Mouse (Mus musculus): ENCODE measurements around the gene Cyb5rl. TPM values are rescaled to one million over a fixed set of nuclear protein-coding genes. Genes with fewer than 3 reads are reported as not detected.
A peak's percentile ranks its signal among the peaks of the same experiment; 100 is the strongest.
"Not testable (repeated sequence)": the region's sequence is repeated elsewhere in the genome, so short reads cannot be mapped to it uniquely, and the experiment has no call there.

Gene Cyb5rl
- polyA plus RNA-seq, 1 experiment from 2014 or later, result 5.3 TPM

DNA sequence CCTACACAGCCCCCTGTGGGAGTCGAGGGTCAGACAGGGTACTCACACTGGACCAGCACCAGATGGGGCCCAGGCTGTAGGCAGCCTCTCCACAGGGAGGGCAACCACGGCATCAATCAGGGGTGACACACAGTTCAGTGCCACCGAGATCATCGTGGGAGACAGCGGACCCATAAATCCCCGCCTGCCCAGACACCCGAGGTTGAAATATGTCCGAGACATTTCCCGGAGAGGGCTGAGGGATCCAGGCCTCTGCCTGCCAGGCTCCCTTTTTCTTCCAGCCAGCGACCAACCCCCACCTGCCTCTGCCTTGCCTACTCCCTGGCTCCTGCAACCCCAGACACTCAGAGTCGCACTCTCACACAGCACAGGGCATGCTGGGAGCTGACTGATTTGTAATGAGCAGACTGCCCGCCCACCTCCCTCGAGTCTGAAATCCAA, 41.5 kb downstream of the Cyb5rl start:
- Histone ChIP-seq H3K27me3 (ENCODE audit: insufficient read depth, low read length) (no peaks in the 10 kb centered on the region), H3K4me3 (ENCODE audit: low read depth, low read length) (no peak overlapping the region), H3K4me1 (ENCODE audit: insufficient read depth) (0 out of 2 replicates have a peak, but pooled peaks cover 3% of the 10 kb centered on the region), H3K27ac (ENCODE audit: low read depth) (0 out of 2 replicates have a peak overlapping the region, but pooled peaks have one; percentile 12), H3K4me2 (peak overlapping the region; percentile 25; the same call in 1 of the 2 replicates), H3K9me3 (ENCODE audit: low read depth, low read length) (no peaks in the 10 kb centered on the region), H3K36me3 (ENCODE audit: insufficient read depth) (no peaks in the 10 kb centered on the region), H3K9ac (peak overlapping the region; percentile 29; the same call in 1 of the 2 replicates)
- no peak for TF ChIP-seq CTCF (IDR thresholded peaks at IDR 0.05; ENCODE audit: low read depth)
- no peak for ATAC-seq (ENCODE audit: insufficient read depth)
- 27% methylated on average over 13 of the region's 13 CpGs for WGBS
- peak; percentile 31 for DNase-seq

DNA sequence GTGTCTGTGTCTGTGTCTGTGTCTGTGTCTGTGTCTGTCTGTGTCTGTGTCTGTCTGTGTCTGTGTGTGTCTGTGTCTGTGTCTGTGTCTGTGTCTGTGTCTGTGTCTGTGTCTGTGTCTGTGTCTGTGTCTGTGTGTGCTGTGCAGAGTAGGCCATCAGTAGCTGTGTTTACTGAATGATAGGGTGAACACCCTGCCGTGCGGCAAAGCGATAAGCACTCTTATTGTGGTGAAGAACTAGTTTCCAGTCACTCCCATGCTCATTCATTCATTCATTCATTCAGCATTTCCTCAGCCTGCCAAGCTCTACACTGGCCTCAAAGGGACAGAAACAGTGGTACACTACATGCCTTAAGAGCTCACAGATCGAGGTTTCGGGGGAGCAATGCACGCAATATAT, 42.4 kb downstream of the Cyb5rl start:
- not testable (repeated sequence) for H3K36me3 ChIP-seq (ENCODE audit: insufficient read depth); ATAC-seq (ENCODE audit: insufficient read depth); H3K27ac ChIP-seq (ENCODE audit: low read depth); H3K9me3 ChIP-seq (ENCODE audit: low read depth, low read length); DNase-seq; H3K4me1 ChIP-seq (ENCODE audit: insufficient read depth); H3K4me2 ChIP-seq; H3K4me3 ChIP-seq (ENCODE audit: low read depth, low read length); H3K9ac ChIP-seq; H3K27me3 ChIP-seq (ENCODE audit: insufficient read depth, low read length)
- 88% methylated on average over 6 of the region's 6 CpGs for WGBS

DNA sequence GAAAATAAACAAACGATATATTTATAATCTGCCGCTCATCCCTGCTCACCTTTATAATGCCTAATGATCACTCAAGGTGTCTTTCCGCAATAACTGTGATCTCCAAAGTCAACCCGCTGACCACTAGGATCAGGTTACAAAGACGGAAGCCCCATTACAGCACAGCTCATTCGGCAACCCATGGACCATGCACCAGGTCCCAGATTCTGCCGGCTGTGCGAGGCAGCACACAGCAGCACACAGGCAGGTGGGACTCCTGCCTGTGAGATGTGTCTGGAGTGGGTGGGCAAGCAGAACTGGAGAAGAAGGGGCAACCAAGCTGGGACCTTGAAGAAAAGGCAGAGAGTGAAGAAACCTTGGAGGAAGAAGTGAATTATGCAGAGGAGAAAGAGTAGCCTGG, 47.5 kb downstream of the Cyb5rl start:
- no peak overlapping the region for H3K4me3 ChIP-seq (ENCODE audit: low read depth, low read length)
- peaks cover 2% of the 10 kb centered on the region; the same call in 1 of the 2 replicates for H3K4me1 ChIP-seq (ENCODE audit: insufficient read depth)
- no peak overlapping the region for H3K9ac ChIP-seq
- no peak overlapping the region for H3K27ac ChIP-seq (ENCODE audit: low read depth)
- H3K9me3 ChIP-seq (ENCODE audit: low read depth, low read length), result no peaks in the 10 kb centered on the region
- 20% methylated on average over 8 of the region's 8 CpGs for WGBS
- H3K27me3 ChIP-seq (ENCODE audit: insufficient read depth, low read length), result no peaks in the 10 kb centered on the region
- TF ChIP-seq CTCF (IDR thresholded peaks at IDR 0.05; ENCODE audit: low read depth), result no peak
- H3K36me3 ChIP-seq (ENCODE audit: insufficient read depth), result no peaks in the 10 kb centered on the region
- no peak for ATAC-seq (ENCODE audit: insufficient read depth)
- H3K4me2 ChIP-seq, result no peak overlapping the region
- DNase-seq, result no peak

DNA sequence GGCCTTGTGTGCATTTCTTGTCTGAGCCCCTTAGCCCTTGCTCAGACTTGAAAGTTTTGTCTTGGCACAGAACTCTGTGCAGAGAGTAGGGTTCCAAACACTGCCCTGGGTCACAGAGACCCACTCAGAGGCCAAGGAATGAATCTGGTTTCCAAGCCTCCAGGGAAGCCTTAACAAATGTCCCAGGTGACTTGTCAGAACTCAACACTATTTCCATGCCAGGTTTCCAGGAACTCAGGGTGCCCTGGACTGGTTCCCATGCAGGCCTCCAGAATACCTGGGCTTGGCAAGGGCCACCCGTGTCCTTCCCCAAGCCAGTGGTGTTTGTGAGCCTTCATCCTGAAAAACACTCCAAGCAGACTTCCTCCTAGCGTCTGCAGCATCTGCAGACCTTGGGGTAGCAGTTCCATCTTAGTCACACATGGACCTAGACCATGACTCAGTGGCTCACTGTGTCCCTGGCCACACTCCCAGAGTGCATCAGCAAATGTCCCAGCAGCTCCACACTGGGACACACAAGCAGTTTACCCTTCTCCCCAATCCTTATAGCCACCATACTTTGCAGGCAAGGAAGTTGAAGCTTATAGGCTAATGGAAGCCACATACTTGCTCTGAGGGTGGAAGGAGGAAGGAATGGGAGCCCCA, 51.1 kb downstream of the Cyb5rl start:
- H3K4me2 ChIP-seq, result no peak overlapping the region
- 83% methylated on average over 2 of the region's 2 CpGs for WGBS

DNA sequence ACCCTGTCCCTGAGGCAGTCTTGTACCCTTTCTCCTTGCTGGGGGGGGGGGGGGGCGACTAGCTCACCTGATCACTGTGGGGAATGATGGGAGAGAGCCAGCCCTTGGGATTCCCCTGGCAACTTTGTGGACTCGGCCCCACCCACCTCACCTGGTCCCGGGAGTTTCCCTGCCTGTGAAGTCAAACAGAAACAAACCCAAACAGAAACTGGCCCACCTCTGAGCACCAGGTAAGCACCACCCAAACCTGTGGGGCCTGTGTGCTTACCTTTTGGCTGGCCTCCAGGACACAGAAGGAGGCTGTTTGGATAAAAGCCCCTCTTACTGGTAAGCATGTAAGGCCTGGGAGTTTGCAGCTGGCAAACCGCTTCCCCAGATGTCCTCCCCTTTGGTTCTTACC, 52.3 kb downstream of the Cyb5rl start:
- Histone ChIP-seq H3K9me3 (ENCODE audit: low read depth, low read length) (no peaks in the 10 kb centered on the region), H3K27me3 (ENCODE audit: insufficient read depth, low read length) (no peaks in the 10 kb centered on the region), H3K4me3 (ENCODE audit: low read depth, low read length) (no peak overlapping the region), H3K27ac (ENCODE audit: low read depth) (no peak overlapping the region), H3K36me3 (ENCODE audit: insufficient read depth) (no peaks in the 10 kb centered on the region), H3K9ac (no peak overlapping the region), H3K4me1 (ENCODE audit: insufficient read depth) (peaks cover 2% of the 10 kb centered on the region; the same call in 1 of the 2 replicates), H3K4me2 (no peak overlapping the region)
- DNase-seq (peak; percentile 59), ATAC-seq (ENCODE audit: insufficient read depth) (peak; percentile 50; the same call in 1 of the 2 replicates)
- TF ChIP-seq CTCF (IDR thresholded peaks at IDR 0.05; ENCODE audit: low read depth), result no peak
- 42% methylated on average over 4 of the region's 4 CpGs for WGBS

More for the DNA sequence above, 51.1 kb downstream of the Cyb5rl start:
- Histone ChIP-seq H3K4me3 (ENCODE audit: low read depth, low read length) (no peak overlapping the region), H3K9me3 (ENCODE audit: low read depth, low read length) (no peaks in the 10 kb centered on the region), H3K36me3 (ENCODE audit: insufficient read depth) (no peaks in the 10 kb centered on the region), H3K27ac (ENCODE audit: low read depth) (no peak overlapping the region), H3K4me1 (ENCODE audit: insufficient read depth) (peaks cover 2% of the 10 kb centered on the region; the same call in 1 of the 2 replicates), H3K9ac (no peak overlapping the region), H3K27me3 (ENCODE audit: insufficient read depth, low read length) (no peaks in the 10 kb centered on the region)
- ATAC-seq (ENCODE audit: insufficient read depth) (no peak), DNase-seq (no peak)
- TF ChIP-seq CTCF (IDR thresholded peaks at IDR 0.05; ENCODE audit: low read depth), result no peak

DNA sequence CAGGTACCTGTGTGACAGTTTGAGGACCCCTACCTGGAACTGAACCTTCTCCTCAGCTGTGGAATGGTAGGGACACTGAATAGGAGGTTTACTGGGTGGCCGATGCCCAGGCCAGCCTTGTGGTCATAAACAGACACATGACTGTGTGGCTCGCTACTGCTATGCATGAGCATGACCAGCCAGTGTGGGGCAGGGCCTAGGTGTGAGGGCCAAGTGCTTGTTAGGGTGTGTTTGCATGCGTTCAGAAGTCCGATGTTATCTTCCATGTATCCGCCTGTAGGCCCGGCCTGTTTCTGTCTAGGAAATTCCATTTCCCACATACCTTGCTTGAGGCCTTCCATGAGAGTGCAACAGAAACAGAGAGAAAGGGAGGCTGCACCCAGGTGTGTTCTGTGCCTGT, 53.9 kb downstream of the Cyb5rl start:
- H3K27ac ChIP-seq (ENCODE audit: low read depth), result no peak overlapping the region
- no peaks in the 10 kb centered on the region for H3K9me3 ChIP-seq (ENCODE audit: low read depth, low read length)
- H3K27me3 ChIP-seq (ENCODE audit: insufficient read depth, low read length), result no peaks in the 10 kb centered on the region
- H3K9ac ChIP-seq, result no peak overlapping the region
- 84% methylated on average over 6 of the region's 6 CpGs for WGBS
- H3K4me1 ChIP-seq (ENCODE audit: insufficient read depth), result peaks cover 2% of the 10 kb centered on the region; the same call in 1 of the 2 replicates
- DNase-seq, result no peak
- TF ChIP-seq CTCF (IDR thresholded peaks at IDR 0.05; ENCODE audit: low read depth), result no peak
- no peak overlapping the region for H3K4me2 ChIP-seq
- no peak overlapping the region for H3K4me3 ChIP-seq (ENCODE audit: low read depth, low read length)
- no peaks in the 10 kb centered on the region for H3K36me3 ChIP-seq (ENCODE audit: insufficient read depth)
- ATAC-seq (ENCODE audit: insufficient read depth), result no peak

DNA sequence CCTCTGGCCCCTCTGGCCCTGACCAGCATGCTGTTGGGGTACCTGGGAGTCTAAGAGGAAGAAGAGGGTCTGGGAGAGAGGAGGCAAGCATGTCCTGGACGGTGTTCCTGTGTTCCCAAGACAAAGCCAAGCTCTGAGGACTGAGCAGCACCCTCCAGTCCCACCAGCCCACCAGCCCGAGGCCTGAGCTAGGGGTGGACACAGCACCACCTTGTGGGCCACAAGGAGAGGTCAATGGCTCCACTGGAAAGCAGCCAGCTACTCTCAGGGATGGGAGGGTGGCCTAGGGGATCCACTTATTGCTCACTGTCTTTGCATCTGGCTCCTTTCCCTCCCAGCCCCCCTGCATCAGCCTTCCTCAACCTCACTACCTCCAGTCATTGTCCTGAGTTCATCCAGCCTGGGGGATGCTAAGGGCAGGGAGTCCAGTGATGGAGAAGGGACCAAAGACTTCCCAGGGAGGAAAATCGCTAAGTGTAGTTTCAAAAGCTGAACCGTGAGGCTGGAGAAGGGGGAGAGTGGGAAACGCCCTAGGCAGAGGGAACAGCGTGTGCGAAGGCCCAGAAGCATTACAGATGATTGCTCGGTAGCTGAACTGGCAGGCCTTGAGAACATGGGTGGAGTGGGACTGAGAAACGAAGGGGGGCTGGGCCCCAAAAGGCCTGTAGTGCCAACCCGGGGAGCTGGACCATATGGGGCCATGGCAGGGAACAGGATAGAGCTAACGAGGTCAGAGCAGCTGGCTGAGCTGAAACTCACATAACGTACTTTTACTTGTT, 54.6 kb downstream of the Cyb5rl start:
- Histone ChIP-seq H3K9me3 (ENCODE audit: low read depth, low read length) (no peaks in the 10 kb centered on the region), H3K27ac (ENCODE audit: low read depth) (no peak overlapping the region), H3K9ac (no peak overlapping the region), H3K4me2 (no peak overlapping the region), H3K4me3 (ENCODE audit: low read depth, low read length) (no peak overlapping the region), H3K4me1 (ENCODE audit: insufficient read depth) (peaks cover 2% of the 10 kb centered on the region; the same call in 1 of the 2 replicates), H3K27me3 (ENCODE audit: insufficient read depth, low read length) (no peaks in the 10 kb centered on the region), H3K36me3 (ENCODE audit: insufficient read depth) (no peaks in the 10 kb centered on the region)
- WGBS, result 57% methylated on average over 12 of the region's 12 CpGs
- ATAC-seq (ENCODE audit: insufficient read depth), result no peak
- DNase-seq, result peak; percentile 73
- TF ChIP-seq CTCF (IDR thresholded peaks at IDR 0.05; ENCODE audit: low read depth), result peak; percentile 69
